9 mouse cellular contexts compared by ENCODE assay signal in genomic region chr2:72996808-72997378, GRCm38 (mm10). TPM values are rescaled to one million over a fixed set of nuclear protein-coding genes. Genes with fewer than 3 reads are reported as not detected.
DNase-seq lines count a peak whose midpoint lies in the region; ATAC-seq lines count a peak whose summit lies in the region.
"Had no signal": no experiment of that assay in that cellular context is flagged by ENCODE, and none has a peak within 500 bp of the region (broad histone marks: within the 10 kb centered on the region; RNA-seq: fewer than 3 reads in every experiment).

No protein-coding gene starts in this region.

- H3K27ac ChIP-seq in forebrain, embryonic 15.5 days (replicated peaks) = peak overlapping the region; percentile 85
- no peak overlapping the region for H3K27ac ChIP-seq in forebrain, embryonic 10.5 days
- H3K27ac ChIP-seq in intestine, embryonic 16.5 days (ENCODE audit: low read length) = 0 out of 2 replicates have a peak overlapping the region, but pooled peaks have one; percentile 5

- no peak overlapping the region for H3K4me3 ChIP-seq in forebrain, embryonic 15.5 days
- no peak overlapping the region for H3K4me3 ChIP-seq in forebrain, embryonic 10.5 days
- no peak overlapping the region for H3K4me3 ChIP-seq in intestine, embryonic 16.5 days (ENCODE audit: low read length)
- H3K4me3 ChIP-seq: myocyte had no signal

- no peak for ATAC-seq in forebrain, embryonic 15.5 days (replicated peaks)
- ATAC-seq in intestine, embryonic 16.5 days = peak; percentile 77

- peaks cover 21% of the 10 kb centered on the region for H3K4me1 ChIP-seq in forebrain, embryonic 15.5 days
- H3K4me1 ChIP-seq in forebrain, embryonic 10.5 days = peaks cover 8% of the 10 kb centered on the region
- H3K4me1 ChIP-seq in intestine, embryonic 16.5 days (ENCODE audit: control insufficient read depth, insufficient read depth, low read length) = peaks cover 9% of the 10 kb centered on the region

- no peak overlapping the region for H3K9ac ChIP-seq in forebrain, embryonic 15.5 days (replicated peaks)
- H3K9ac ChIP-seq in intestine, embryonic 16.5 days (ENCODE audit: low read depth, low read length) = peak overlapping the region; percentile 25; the same call in 1 of the 2 replicates

- 60% methylated on average over 9 of the region's 9 CpGs for WGBS in forebrain, embryonic 15.5 days
- 77% methylated on average over 9 of the region's 9 CpGs for WGBS in forebrain, embryonic 10.5 days
- 44% methylated on average over 9 of the region's 9 CpGs for WGBS in intestine, embryonic 16.5 days

- no peak overlapping the region for H3K4me2 ChIP-seq in forebrain, embryonic 15.5 days (replicated peaks)
- H3K4me2 ChIP-seq in intestine, embryonic 16.5 days (ENCODE audit: low read depth, low read length) = 0 out of 2 replicates have a peak overlapping the region, but pooled peaks have one; percentile 15

- no peak for DNase-seq in forebrain, embryonic 10.5 days (ENCODE audit: extremely low spot score, low spot score)
- peak; percentile 69 to 70 for DNase-seq in CD8-positive naive resting alpha-beta T cell, adult 2 months (ENCODE audit: low read depth in 2 of 2, low spot score in 2 of 2)
- peak; percentile 68 to 83 for DNase-seq in cerebellum, postnatal 25 days
- DNase-seq in lung, postnatal 14 days = peak; percentile 78
- DNase-seq in thymus, postnatal 10 days (ENCODE audit: low spot score in 2 of 2) = peak; percentile 76 to 77
- DNase-seq in neural tube, embryonic 10.5 days (ENCODE audit: extremely low spot score, low spot score) = no peak

- H3K36me3 ChIP-seq in forebrain, embryonic 15.5 days = no peaks in the 10 kb centered on the region
- H3K36me3 ChIP-seq in forebrain, embryonic 10.5 days (replicated peaks) = no peaks in the 10 kb centered on the region
- H3K36me3 ChIP-seq in intestine, embryonic 16.5 days (ENCODE audit: control insufficient read depth, insufficient read depth, low read length) = no peaks in the 10 kb centered on the region

- no peaks in the 10 kb centered on the region for H3K9me3 ChIP-seq in forebrain, embryonic 15.5 days
- no peaks in the 10 kb centered on the region for H3K9me3 ChIP-seq in forebrain, embryonic 10.5 days
- H3K9me3 ChIP-seq in intestine, embryonic 16.5 days (ENCODE audit: control insufficient read depth, low read length) = no peaks in the 10 kb centered on the region

- H3K27me3 ChIP-seq in forebrain, embryonic 15.5 days = no peaks in the 10 kb centered on the region
- H3K27me3 ChIP-seq in forebrain, embryonic 10.5 days (ENCODE audit: poor library complexity, severe bottlenecking) = no peaks in the 10 kb centered on the region
- H3K27me3 ChIP-seq in intestine, embryonic 16.5 days (replicated peaks; ENCODE audit: control insufficient read depth, insufficient read depth, low read length) = no peaks in the 10 kb centered on the region

RNA-seq across cellular contexts. Expression of gene Gm11084, which starts 10.4 kb away (rescaled TPM):
- not detected in 2 replicates for polyA plus RNA-seq in forebrain, embryonic 15.5 days (2015; fragmentation: Nextera tagmentation; extraction: Ambion mirVana)
- not detected in 2 replicates for polyA plus RNA-seq in forebrain, embryonic 10.5 days (2016; fragmentation: Nextera tagmentation; extraction: Ambion mirVana)
- polyA plus RNA-seq in intestine, embryonic 16.5 days (2015; fragmentation: Nextera tagmentation; extraction: Ambion mirVana) = not detected in 2 replicates
- polyA plus RNA-seq: myocyte had no signal

RNA-seq across cellular contexts. Expression of gene Sp3, which starts 16.6 kb away (rescaled TPM):
- 57.6 and 61.4 TPM in 2 replicates for polyA plus RNA-seq in forebrain, embryonic 15.5 days (2015; fragmentation: Nextera tagmentation; extraction: Ambion mirVana)
- 46.4 and 47.5 TPM in 2 replicates for polyA plus RNA-seq in forebrain, embryonic 10.5 days (2016; fragmentation: Nextera tagmentation; extraction: Ambion mirVana)
- polyA plus RNA-seq in intestine, embryonic 16.5 days (2015; fragmentation: Nextera tagmentation; extraction: Ambion mirVana) = 33.3 and 35.0 TPM in 2 replicates

Comparison
In these comparisons a context has a peak if more than half of its experiments do, and no peak if none do; other contexts are left out.
1. DNase-seq: peak in CD8-positive naive resting alpha-beta T cell, adult 2 months (2 of 2), cerebellum, postnatal 25 days (2 of 2), lung, postnatal 14 days (single experiment) and thymus, postnatal 10 days (2 of 2); none in forebrain, embryonic 10.5 days (single experiment) and neural tube, embryonic 10.5 days (single experiment).